In the genomic region with DNA sequence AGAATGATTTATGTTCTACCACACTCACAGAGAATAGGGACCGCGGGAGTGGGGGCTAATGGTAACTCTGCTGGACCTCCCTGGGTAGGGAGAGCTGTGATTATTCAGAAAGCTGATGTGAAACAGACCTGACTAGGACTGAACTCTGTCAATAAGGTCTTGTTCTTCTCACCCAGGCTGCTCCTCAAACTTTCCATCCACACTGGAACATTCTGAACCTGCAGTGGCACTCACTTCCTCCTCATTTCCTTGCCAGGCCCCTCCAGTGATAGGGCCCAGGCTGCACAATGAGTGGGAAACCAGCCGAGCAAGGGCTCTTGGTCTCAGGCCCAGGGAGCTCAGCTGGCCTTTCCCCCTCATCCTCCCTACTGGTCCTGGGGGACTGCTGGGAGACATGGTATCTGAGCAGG, we compare ENCODE assay signal across 10 mouse cellular contexts.
DNase-seq lines count a peak whose midpoint lies in the region; ATAC-seq lines count a peak whose summit lies in the region.
"Had no signal": no experiment of that assay in that cellular context is flagged by ENCODE, and none has a peak within 500 bp of the region (broad histone marks: within the 10 kb centered on the region; RNA-seq: fewer than 3 reads in every experiment).

No protein-coding gene starts in this region.

- 0 out of 2 replicates have a peak, but pooled peaks cover 4% of the 10 kb centered on the region for H3K4me1 ChIP-seq in kidney, embryonic 15.5 days
- H3K4me1 ChIP-seq in heart, embryonic 12.5 days (replicated peaks), result peaks cover 14% of the 10 kb centered on the region
- peaks cover 9% of the 10 kb centered on the region for H3K4me1 ChIP-seq in limb, embryonic 15.5 days

- H3K9me3 ChIP-seq in kidney, embryonic 15.5 days (replicated peaks), result no peaks in the 10 kb centered on the region
- no peaks in the 10 kb centered on the region for H3K9me3 ChIP-seq in heart, embryonic 12.5 days (replicated peaks)
- no peaks in the 10 kb centered on the region for H3K9me3 ChIP-seq in limb, embryonic 15.5 days
- H3K9me3 ChIP-seq: limb, embryonic 12.5 days had no signal

- no peak overlapping the region for H3K27ac ChIP-seq in kidney, embryonic 15.5 days
- peak overlapping the region; percentile 78 for H3K27ac ChIP-seq in heart, embryonic 12.5 days (ENCODE audit: poor library complexity, severe bottlenecking)
- H3K27ac ChIP-seq in limb, embryonic 15.5 days, result peak overlapping the region; percentile 72
- H3K27ac ChIP-seq: limb, embryonic 12.5 days had no signal

- intact Hi-C loops in left cerebral cortex, postnatal 14 days (cut with DNase I), result no loop called here

- no peak overlapping the region for H3K9ac ChIP-seq in kidney, embryonic 15.5 days
- no peak overlapping the region for H3K9ac ChIP-seq in heart, embryonic 12.5 days
- no peak overlapping the region for H3K9ac ChIP-seq in limb, embryonic 15.5 days
- H3K9ac ChIP-seq: limb, embryonic 12.5 days had no signal

- no peaks in the 10 kb centered on the region for H3K27me3 ChIP-seq in kidney, embryonic 15.5 days
- no peaks in the 10 kb centered on the region for H3K27me3 ChIP-seq in heart, embryonic 12.5 days (replicated peaks)
- H3K27me3 ChIP-seq in limb, embryonic 15.5 days, result no peaks in the 10 kb centered on the region

- WGBS in kidney, embryonic 15.5 days, result 17% methylated on average over 3 of the region's 3 CpGs
- WGBS in heart, embryonic 12.5 days, result 32% methylated on average over 3 of the region's 3 CpGs
- 31% methylated on average over 3 of the region's 3 CpGs for WGBS in limb, embryonic 15.5 days

- H3K4me2 ChIP-seq in kidney, embryonic 15.5 days, result no peak overlapping the region
- no peak overlapping the region for H3K4me2 ChIP-seq in heart, embryonic 12.5 days
- H3K4me2 ChIP-seq in limb, embryonic 15.5 days, result no peak overlapping the region
- H3K4me2 ChIP-seq: limb, embryonic 12.5 days had no signal

- DNase-seq in kidney, adult 11 months, result peak; percentile 9
- peak; percentile 13 for DNase-seq in adrenal gland, postnatal 10 days
- DNase-seq in spleen, postnatal 10 days (ENCODE audit: low spot score in 2 of 2), result no peak
- no peak for DNase-seq in left cerebral cortex, postnatal 14 days (ENCODE audit: low spot score in 2 of 2)
- no peak for DNase-seq in cerebellum, adult 11 months

- no peak overlapping the region for H3K4me3 ChIP-seq in kidney, embryonic 15.5 days (replicated peaks)
- H3K4me3 ChIP-seq in heart, embryonic 12.5 days, result no peak overlapping the region
- H3K4me3 ChIP-seq in limb, embryonic 15.5 days, result no peak overlapping the region
- H3K4me3 ChIP-seq: limb, embryonic 12.5 days; myocyte had no signal

- H3K36me3 ChIP-seq in kidney, embryonic 15.5 days, result no peaks in the 10 kb centered on the region
- H3K36me3 ChIP-seq in heart, embryonic 12.5 days, result no peaks in the 10 kb centered on the region
- no peaks in the 10 kb centered on the region for H3K36me3 ChIP-seq in limb, embryonic 15.5 days
- H3K36me3 ChIP-seq: limb, embryonic 12.5 days had no signal

- ATAC-seq in kidney, embryonic 15.5 days (replicated peaks; ENCODE audit: low FRiP score), result no peak
- ATAC-seq in heart, embryonic 12.5 days (ENCODE audit: insufficient number of reproducible peaks, low FRiP score), result peak; percentile 83
- ATAC-seq in limb, embryonic 15.5 days (ENCODE audit: insufficient number of reproducible peaks, low FRiP score, low TSS enrichment, low read depth), result no peak

Comparison
In these comparisons a context has a peak if more than half of its experiments do, and no peak if none do; other contexts are left out.
1. DNase-seq: peak in kidney, adult 11 months (single experiment) and adrenal gland, postnatal 10 days (single experiment); none in spleen, postnatal 10 days (0 of 2), left cerebral cortex, postnatal 14 days (0 of 2) and cerebellum, adult 11 months (single experiment).